Mouse (Mus musculus) spleen, adult 12 weeks (tissue): ENCODE measurements around the gene Hyal2.
A peak's percentile ranks its signal among the peaks of the same experiment; 100 is the strongest.
"Not testable (repeated sequence)": the region's sequence is repeated elsewhere in the genome, so short reads cannot be mapped to it uniquely, and the experiment has no call there.

Source experiments
- DNase-seq: peaks from one replicate; pipeline ENCODE4 v3.0.0; 2022; ENCODE audit warnings: low spot score

Gene Hyal2

GRCm38 (mm10) chr9:107545602-107546001 lies 22.1 kb upstream of the Hyal2 start:
- peak; percentile 69 for DNase-seq

GRCm38 (mm10) chr9:107547026-107547425 lies 20.7 kb upstream of the Hyal2 start, which contains the start of gene Zmynd10:
Gene Zmynd10, plus strand, starts transcription at chr9:107547298.
- peak; percentile 69 for DNase-seq

- DNase-seq = no peak
Observed at GRCm38 (mm10) chr9:107547957-107548356, 19.8 kb upstream of the Hyal2 start.

- no peak for DNase-seq
Observed at GRCm38 (mm10) chr9:107548820-107549219, 18.9 kb upstream of the Hyal2 start.

- no peak for DNase-seq
Observed at GRCm38 (mm10) chr9:107549297-107550074, 18.3 kb upstream of the Hyal2 start.

GRCm38 (mm10) chr9:107550491-107551116 lies 17.1 kb upstream of the Hyal2 start:
- DNase-seq = no peak

- peak; percentile 64 for DNase-seq
Observed at GRCm38 (mm10) chr9:107551117-107551889, 16.4 kb upstream of the Hyal2 start, which contains the start of gene Rassf1. Gene Rassf1, plus strand, starts transcription at chr9:107551555.

- DNase-seq = no peak
Observed at GRCm38 (mm10) chr9:107551890-107552355, 15.8 kb upstream of the Hyal2 start.

- no peak for DNase-seq
Observed at GRCm38 (mm10) chr9:107552690-107553393, 14.9 kb upstream of the Hyal2 start.

- DNase-seq = no peak
Observed at GRCm38 (mm10) chr9:107553541-107554318, 14.0 kb upstream of the Hyal2 start.

GRCm38 (mm10) chr9:107554319-107554825 lies 13.4 kb upstream of the Hyal2 start:
- peak; percentile 94 for DNase-seq

GRCm38 (mm10) chr9:107555031-107555457 lies 12.7 kb upstream of the Hyal2 start:
- no peak for DNase-seq

- no peak for DNase-seq
Observed at GRCm38 (mm10) chr9:107555701-107556100, 12.0 kb upstream of the Hyal2 start.

- no peak for DNase-seq
Observed at GRCm38 (mm10) chr9:107556346-107556745, 11.4 kb upstream of the Hyal2 start.

GRCm38 (mm10) chr9:107563029-107563581 lies 4.6 kb upstream of the Hyal2 start, which contains the start of gene Tusc2:
Gene Tusc2, plus strand, starts transcription at chr9:107563255.
- peak; percentile 80 for DNase-seq

- DNase-seq = not testable (repeated sequence)
Observed at GRCm38 (mm10) chr9:107565556-107565955, 2.2 kb upstream of the Hyal2 start.

- peak; percentile 70 for DNase-seq
Observed at GRCm38 (mm10) chr9:107566041-107566709, 1.6 kb upstream of the Hyal2 start.

GRCm38 (mm10) chr9:107566855-107567254 lies 890 bp upstream of the Hyal2 start:
- no peak for DNase-seq
